Mouse (Mus musculus) lung, postnatal 10 days (tissue): ENCODE data around the gene Pola1.

Source experiments
- DNase-seq: peaks from one replicate; pipeline ENCODE4 v3.0.0; 2021

The Pola1 gene

GRCm38 (mm10) chrX:93631657-93632449, at the start of gene Pola1:
Gene Pola1, minus strand, starts transcription at chrX:93632155.
- peak; percentile 87 for DNase-seq

- no peak for DNase-seq
Measured at GRCm38 (mm10) chrX:93676228-93676627, 44.3 kb upstream of the Pola1 start.

GRCm38 (mm10) chrX:93674836-93675795, 43.2 kb upstream of the Pola1 start:
- peak; percentile 23 for DNase-seq

- DNase-seq: no peak
Measured at GRCm38 (mm10) chrX:93674432-93674831, 42.5 kb upstream of the Pola1 start.

GRCm38 (mm10) chrX:93664787-93665186, 32.8 kb upstream of the Pola1 start:
- no peak for DNase-seq

- no peak for DNase-seq
Measured at GRCm38 (mm10) chrX:93663919-93664586, 32.1 kb upstream of the Pola1 start.

- DNase-seq: no peak
Measured at GRCm38 (mm10) chrX:93655153-93655552, 23.2 kb upstream of the Pola1 start.

GRCm38 (mm10) chrX:93654218-93655002, 22.5 kb upstream of the Pola1 start, which contains the start of gene Pcyt1b:
Gene Pcyt1b, plus strand, starts transcription at chrX:93654863.
- DNase-seq: no peak

GRCm38 (mm10) chrX:93650738-93651137, 18.8 kb upstream of the Pola1 start:
- no peak for DNase-seq

- no peak for DNase-seq
Measured at GRCm38 (mm10) chrX:93644022-93644421, 12.1 kb upstream of the Pola1 start.

- DNase-seq: no peak
Measured at GRCm38 (mm10) chrX:93643600-93643999, 11.6 kb upstream of the Pola1 start.

GRCm38 (mm10) chrX:93634861-93635375, 3.0 kb upstream of the Pola1 start:
- no peak for DNase-seq

GRCm38 (mm10) chrX:93630256-93630655, 1.7 kb downstream of the Pola1 start:
- no peak for DNase-seq

- no peak for DNase-seq
Measured at GRCm38 (mm10) chrX:93602214-93602613, 29.7 kb downstream of the Pola1 start.

- DNase-seq: no peak
Measured at GRCm38 (mm10) chrX:93594283-93594682, 37.7 kb downstream of the Pola1 start.

- no peak for DNase-seq
Measured at GRCm38 (mm10) chrX:93580931-93581330, 51.0 kb downstream of the Pola1 start.

- no peak for DNase-seq
Measured at GRCm38 (mm10) chrX:93557171-93557570, 74.8 kb downstream of the Pola1 start.

GRCm38 (mm10) chrX:93539779-93540178, 92.2 kb downstream of the Pola1 start:
- DNase-seq: no peak

GRCm38 (mm10) chrX:93502865-93503353, 129.0 kb downstream of the Pola1 start:
- DNase-seq: no peak

GRCm38 (mm10) chrX:93497597-93497996, 134.4 kb downstream of the Pola1 start:
- DNase-seq: no peak

- no peak for DNase-seq
Measured at GRCm38 (mm10) chrX:93465711-93466110, 166.2 kb downstream of the Pola1 start.

- no peak for DNase-seq
Measured at GRCm38 (mm10) chrX:93429738-93430260, 202.2 kb downstream of the Pola1 start.
